ENCODE assay signal across 1 mouse cellular context in the genomic region with DNA sequence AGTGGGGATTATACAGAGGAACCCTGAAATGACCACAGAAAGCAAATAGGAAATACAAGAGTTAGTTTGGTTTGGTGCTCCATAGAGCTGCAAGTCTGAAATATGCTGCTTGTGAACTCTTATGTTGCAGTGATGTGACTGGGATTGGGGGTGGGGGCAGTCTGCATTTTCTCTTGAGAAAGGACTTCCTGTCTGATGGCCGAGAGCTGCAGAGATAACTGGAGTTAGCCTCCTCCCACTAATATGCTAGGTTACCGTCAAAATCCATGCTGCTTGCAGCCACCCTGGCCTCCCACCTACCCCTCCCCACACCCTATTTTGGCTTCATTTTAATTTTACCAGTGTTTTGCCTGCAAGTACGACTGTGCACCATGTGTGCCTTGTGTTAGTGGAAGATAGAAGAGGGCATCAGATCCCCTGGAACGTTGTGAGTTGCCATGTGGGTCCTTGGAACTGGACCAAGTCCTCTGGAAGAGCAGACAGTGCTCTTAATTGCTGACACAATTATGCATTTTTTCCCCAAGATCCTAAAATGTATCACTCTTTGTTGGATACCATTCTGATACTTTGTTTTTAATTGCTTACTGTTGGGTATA.
TF ChIP-seq lines count a peak whose summit lies in the region.

No protein-coding gene starts in this region.

TF ChIP-seq in MEL, 35 proteins besides CTCF, POLR2A, EP300 and RAD21 (continued from another document):
- TF ChIP-seq UBTF (IDR thresholded peaks at IDR 0.05; ENCODE audit: borderline replicate concordance, insufficient read depth, low read depth, low read length) (no peak), MAX (IDR thresholded peaks at IDR 0.05; ENCODE audit: low read length) (no peak), MAFK (IDR thresholded peaks at IDR 0.05; ENCODE audit: borderline replicate concordance, low read depth, low read length) (no peak), ZNF384 (IDR thresholded peaks at IDR 0.05; ENCODE audit: low read depth, low read length) (no peak), MXI1 (IDR thresholded peaks at IDR 0.05; ENCODE audit: low read depth, low read length) (peak; percentile 43; the same call in 1 of the 2 replicates), RCOR1 (IDR thresholded peaks at IDR 0.05; ENCODE audit: low read depth, low read length) (no peak), ELF1 (IDR thresholded peaks at IDR 0.05; ENCODE audit: low read depth, low read length) (peak; percentile 55; the same call in 1 of the 2 replicates), SIN3A (IDR thresholded peaks at IDR 0.05; ENCODE audit: low read length) (peak; percentile 43; the same call in 1 of the 2 replicates), CHD2 (IDR thresholded peaks at IDR 0.05; ENCODE audit: low read length) (no peak), USF2 (IDR thresholded peaks at IDR 0.05; ENCODE audit: borderline replicate concordance in 1 of 2, insufficient read depth in 1 of 2, low read depth in 1 of 2, low read length in 2 of 2) (no peak), TAL1 (IDR thresholded peaks at IDR 0.05; ENCODE audit: low read length) (peak; percentile 21; the same call in 1 of the 2 replicates), MAZ (IDR thresholded peaks at IDR 0.05; ENCODE audit: low read depth, low read length) (no peak; the same call in 1 of the 2 replicates)
